Comparison of ENCODE assay signal across 12 mouse cellular contexts in the genomic region with DNA sequence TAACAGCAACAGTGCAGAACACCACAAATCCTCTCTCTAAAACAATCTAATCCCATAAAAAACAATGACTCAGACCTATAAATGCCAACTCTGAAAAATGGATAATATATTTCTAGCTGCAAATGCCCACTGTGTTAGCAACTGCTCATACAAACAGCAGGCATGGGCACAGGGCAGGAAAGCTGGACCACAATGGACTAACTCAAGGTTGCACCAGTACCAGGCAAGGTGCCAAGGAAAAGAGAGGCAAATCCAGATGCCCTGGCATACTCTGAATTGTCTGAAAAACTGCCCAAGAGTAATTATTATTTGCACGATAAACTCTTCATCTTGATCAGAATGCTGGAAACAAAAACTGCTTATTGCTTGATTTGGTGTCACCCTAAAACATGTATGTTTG. TPM values are rescaled to one million over a fixed set of nuclear protein-coding genes. Genes with fewer than 3 reads are reported as not detected.
DNase-seq lines count a peak whose midpoint lies in the region; ATAC-seq and TF ChIP-seq lines count a peak whose summit lies in the region.
"Had no signal": no experiment of that assay in that cellular context is flagged by ENCODE, and none has a peak within 500 bp of the region (broad histone marks: within the 10 kb centered on the region; RNA-seq: fewer than 3 reads in every experiment).

No protein-coding gene starts in this region.

- TF ChIP-seq CTCF in midbrain, postnatal 0 days (IDR thresholded peaks at IDR 0.05): no peak

- H3K27me3 ChIP-seq in heart, embryonic 12.5 days (replicated peaks): no peaks in the 10 kb centered on the region
- no peaks in the 10 kb centered on the region for H3K27me3 ChIP-seq in midbrain, postnatal 0 days (ENCODE audit: insufficient read depth, low read length)
- no peaks in the 10 kb centered on the region for H3K27me3 ChIP-seq in midbrain, embryonic 13.5 days
- no peaks in the 10 kb centered on the region for H3K27me3 ChIP-seq in forebrain, embryonic 10.5 days (ENCODE audit: poor library complexity, severe bottlenecking)
- H3K27me3 ChIP-seq: hindbrain, embryonic 15.5 days; limb, embryonic 13.5 days had no signal

- H3K4me1 ChIP-seq in heart, embryonic 12.5 days (replicated peaks): peaks cover 20% of the 10 kb centered on the region
- H3K4me1 ChIP-seq in midbrain, postnatal 0 days (ENCODE audit: insufficient read depth, low read length): no peaks in the 10 kb centered on the region
- H3K4me1 ChIP-seq in midbrain, embryonic 13.5 days (replicated peaks): no peaks in the 10 kb centered on the region
- no peaks in the 10 kb centered on the region for H3K4me1 ChIP-seq in forebrain, embryonic 10.5 days
- H3K4me1 ChIP-seq: hindbrain, embryonic 15.5 days had no signal

- no peak overlapping the region for H3K27ac ChIP-seq in heart, embryonic 12.5 days (ENCODE audit: poor library complexity, severe bottlenecking)
- no peak overlapping the region for H3K27ac ChIP-seq in midbrain, postnatal 0 days (ENCODE audit: low read depth, low read length)
- H3K27ac ChIP-seq in midbrain, embryonic 13.5 days: no peak overlapping the region
- H3K27ac ChIP-seq in forebrain, embryonic 10.5 days: no peak overlapping the region
- H3K27ac ChIP-seq: hindbrain, embryonic 15.5 days; limb, embryonic 13.5 days had no signal

- peak; percentile 45 to 51 for DNase-seq in heart, postnatal 10 days
- DNase-seq in midbrain, postnatal 0 days (ENCODE audit: low spot score): peak; percentile 24
- DNase-seq in adrenal gland, adult 8-10 months: peak; percentile 69
- peak; percentile 56 for DNase-seq in ovary, postnatal 36 days (ENCODE audit: low spot score)
- no peak for DNase-seq in left cerebral cortex, adult 11 months (ENCODE audit: low spot score)
- no peak for DNase-seq in forebrain, embryonic 10.5 days (ENCODE audit: extremely low spot score, low spot score)
- DNase-seq: cerebellum, adult 9-11 months had no signal

- H3K4me2 ChIP-seq in heart, embryonic 12.5 days: no peak overlapping the region
- H3K4me2 ChIP-seq in midbrain, postnatal 0 days (ENCODE audit: low read depth, low read length, poor library complexity, severe bottlenecking): no peak overlapping the region
- no peak overlapping the region for H3K4me2 ChIP-seq in midbrain, embryonic 13.5 days (replicated peaks)
- H3K4me2 ChIP-seq: hindbrain, embryonic 15.5 days; limb, embryonic 13.5 days had no signal

- H3K9ac ChIP-seq in heart, embryonic 12.5 days: no peak overlapping the region
- H3K9ac ChIP-seq in midbrain, postnatal 0 days (replicated peaks; ENCODE audit: low read length, poor library complexity, severe bottlenecking): no peak overlapping the region
- no peak overlapping the region for H3K9ac ChIP-seq in midbrain, embryonic 13.5 days (replicated peaks)
- H3K9ac ChIP-seq: hindbrain, embryonic 15.5 days; limb, embryonic 13.5 days had no signal

- intact Hi-C loops in heart, postnatal 10 days (cut with DNase I): loop anchor here (5.0 kb wide), 1 partner anchor 84 kb away; no protein-coding TSS in a partner anchor

- no peak overlapping the region for H3K4me3 ChIP-seq in heart, embryonic 12.5 days
- H3K4me3 ChIP-seq in midbrain, postnatal 0 days (ENCODE audit: low read depth, low read length): no peak overlapping the region
- H3K4me3 ChIP-seq in midbrain, embryonic 13.5 days (replicated peaks): no peak overlapping the region
- H3K4me3 ChIP-seq in forebrain, embryonic 10.5 days: no peak overlapping the region
- H3K4me3 ChIP-seq: hindbrain, embryonic 15.5 days; limb, embryonic 13.5 days had no signal

- ATAC-seq in heart, embryonic 12.5 days (ENCODE audit: insufficient number of reproducible peaks, low FRiP score): no peak
- ATAC-seq in midbrain, postnatal 0 days (ENCODE audit: low FRiP score): no peak
- no peak for ATAC-seq in midbrain, embryonic 13.5 days
- ATAC-seq: lung, postnatal 0 days had no signal

- H3K36me3 ChIP-seq in heart, embryonic 12.5 days: peaks cover 70% of the 10 kb centered on the region
- H3K36me3 ChIP-seq in midbrain, postnatal 0 days (ENCODE audit: insufficient read depth, low read length): peaks cover 26% of the 10 kb centered on the region
- peaks cover 61% of the 10 kb centered on the region for H3K36me3 ChIP-seq in midbrain, embryonic 13.5 days
- peaks cover 94% of the 10 kb centered on the region for H3K36me3 ChIP-seq in forebrain, embryonic 10.5 days (replicated peaks)

- no peaks in the 10 kb centered on the region for H3K9me3 ChIP-seq in heart, embryonic 12.5 days (replicated peaks)
- no peaks in the 10 kb centered on the region for H3K9me3 ChIP-seq in midbrain, postnatal 0 days (ENCODE audit: low read length)
- H3K9me3 ChIP-seq in midbrain, embryonic 13.5 days: no peaks in the 10 kb centered on the region
- H3K9me3 ChIP-seq in forebrain, embryonic 10.5 days: no peaks in the 10 kb centered on the region
- H3K9me3 ChIP-seq: hindbrain, embryonic 15.5 days; limb, embryonic 13.5 days had no signal

- 91% methylated on average over 1 of the region's 1 CpGs for WGBS in heart, embryonic 12.5 days
- 78% methylated on average over 1 of the region's 1 CpGs for WGBS in midbrain, postnatal 0 days
- 95% methylated on average over 1 of the region's 1 CpGs for WGBS in midbrain, embryonic 13.5 days
- 91% methylated on average over 1 of the region's 1 CpGs for WGBS in forebrain, embryonic 10.5 days

RNA-seq across cellular contexts. Expression of a gene that starts 42.8 kb away (rescaled TPM):
- 10 to 100 TPM; 31.1 to 32.2 TPM for total RNA-seq in heart, postnatal 10 days (2021)
- 4.9 and 5.7 TPM in 2 replicates for polyA plus RNA-seq in heart, embryonic 12.5 days (2016; fragmentation: Nextera tagmentation; extraction: Ambion mirVana)
- 26.0 and 26.4 TPM in 2 replicates for total RNA-seq in midbrain, postnatal 0 days (2014; rRNA removed)
- polyA plus RNA-seq in midbrain, postnatal 0 days (2015; fragmentation: Nextera tagmentation; extraction: Ambion mirVana): 4.5 and 5.1 TPM in 2 replicates
- 10.6 and 12.0 TPM in 2 replicates for polyA plus RNA-seq in midbrain, embryonic 13.5 days (2015; fragmentation: Nextera tagmentation; extraction: Ambion mirVana)
- 10 to 100 TPM; 42.0 to 53.5 (median 49.6) TPM for total RNA-seq in adrenal gland, adult 8-10 months (2022)
- polyA plus RNA-seq in forebrain, embryonic 10.5 days (2016; fragmentation: Nextera tagmentation; extraction: Ambion mirVana): 7.7 TPM in 2 replicates

RNA-seq across cellular contexts. Expression of a gene that starts 54.1 kb away (rescaled TPM):
- total RNA-seq in heart, postnatal 10 days (2021): 100 to 1,000 TPM; 106 to 111 TPM
- 20.7 and 23.5 TPM in 2 replicates for polyA plus RNA-seq in heart, embryonic 12.5 days (2016; fragmentation: Nextera tagmentation; extraction: Ambion mirVana)
- 45.6 and 58.3 TPM in 2 replicates for total RNA-seq in midbrain, postnatal 0 days (2014; rRNA removed)
- 8.5 and 9.5 TPM in 2 replicates for polyA plus RNA-seq in midbrain, postnatal 0 days (2015; fragmentation: Nextera tagmentation; extraction: Ambion mirVana)
- 11.5 and 12.2 TPM in 2 replicates for polyA plus RNA-seq in midbrain, embryonic 13.5 days (2015; fragmentation: Nextera tagmentation; extraction: Ambion mirVana)
- 100 to 1,000 TPM; 170 to 195 (median 182) TPM for total RNA-seq in adrenal gland, adult 8-10 months (2022)
- 13.7 and 14.5 TPM in 2 replicates for polyA plus RNA-seq in forebrain, embryonic 10.5 days (2016; fragmentation: Nextera tagmentation; extraction: Ambion mirVana)

Comparison
In these comparisons a context has a peak if more than half of its experiments do, and no peak if none do; other contexts are left out.
1. DNase-seq: peak in heart, postnatal 10 days (2 of 2), midbrain, postnatal 0 days (single experiment), adrenal gland, adult 8-10 months (single experiment) and ovary, postnatal 36 days (single experiment); none in left cerebral cortex, adult 11 months (single experiment) and forebrain, embryonic 10.5 days (single experiment).